Mouse (Mus musculus) CH12.LX (cell line): ENCODE results near the gene Tmem234. TPM values are rescaled to one million over a fixed set of nuclear protein-coding genes. Genes with fewer than 3 reads are reported as not detected.

ENCODE experiments used
- DNase-seq: peaks from one replicate; pipeline ENCODE4 v3.0.0-alpha.2; 2013; ENCODE audit errors: extremely low read depth
- H3K27ac ChIP-seq: 2 replicates; pipeline ENCODE4 v1.5.1; 2012; ENCODE audit warnings: low read depth, mild to moderate bottlenecking, control low read depth, moderate library complexity; ENCODE audit not compliant: insufficient read depth
- H3K27me3 ChIP-seq: replicated peaks from 2 replicates; pipeline ENCODE3; 2012; ENCODE audit warnings: inconsistent platforms
- H3K36me3 ChIP-seq, 2 experiments: replicated peaks in 1 of 2; 2 replicates each; pipeline versions ENCODE3 to v1.6.1; 2012; ENCODE audit warnings: inconsistent platforms in 1 of 2, low read length in 1 of 2, mild to moderate bottlenecking in 1 of 2, mixed read lengths in 1 of 2, moderate library complexity in 1 of 2; ENCODE audit not compliant: control insufficient read depth in 1 of 2, insufficient read depth in 1 of 2
- H3K4me1 ChIP-seq, 2 experiments: 2 replicates each; pipeline ENCODE4 v1.6.1; 2012; ENCODE audit warnings: inconsistent platforms in 1 of 2, moderate library complexity in 1 of 2; ENCODE audit not compliant: insufficient read depth in 2 of 2, control insufficient read depth in 1 of 2
- H3K4me2 ChIP-seq: 2 replicates; pipeline ENCODE4 v1.6.1; 2012; ENCODE audit warnings: low read depth, mild to moderate bottlenecking, control low read depth; ENCODE audit not compliant: poor library complexity, insufficient read depth, severe bottlenecking
- H3K4me3 ChIP-seq, 3 experiments: fragments of 150-350 bp in 1 of 3; sonication (generic) in 1 of 3; replicated peaks in 1 of 3; 2 replicates each; pipeline versions ENCODE3 to v1.5.1; 2011 to 2012; ENCODE audit warnings: low read depth in 2 of 3, low read length in 2 of 3, mild to moderate bottlenecking in 2 of 3, moderate library complexity in 2 of 3, control low read depth in 1 of 3, improper control_type of control experiment in 1 of 3, inconsistent platforms in 1 of 3, mixed read lengths in 1 of 3; ENCODE audit not compliant: poor library complexity in 1 of 3
- H3K79me2 ChIP-seq: replicated peaks from 2 replicates; pipeline ENCODE4 v1.6.1; 2012; ENCODE audit warnings: mild to moderate bottlenecking, moderate library complexity; ENCODE audit not compliant: control insufficient read depth, poor library complexity, insufficient read depth, severe bottlenecking; ENCODE audit errors: extremely low read depth
- H3K9ac ChIP-seq: 2 replicates; pipeline ENCODE4 v1.6.1; 2012; ENCODE audit warnings: low read depth, mild to moderate bottlenecking, control low read depth, moderate library complexity; ENCODE audit not compliant: insufficient read depth
- H3K9me3 ChIP-seq: replicated peaks from 2 replicates; pipeline ENCODE3; 2012; ENCODE audit warnings: low read length, inconsistent platforms, mixed read lengths
- BHLHE40 ChIP-seq: IDR thresholded peaks from 2 replicates; pipeline ENCODE4 v1.6.1; 2011; ENCODE audit warnings: mild to moderate bottlenecking, low read depth, low read length, improper control_type of control experiment
- EP300 ChIP-seq: IDR thresholded peaks from 2 replicates; pipeline ENCODE4 v1.6.1; 2011; ENCODE audit warnings: low read length, improper control_type of control experiment
- ETS1 ChIP-seq: conservative IDR thresholded peaks from 2 replicates; pipeline ENCODE4 v1.6.1; 2012; ENCODE audit warnings: low read depth, mild to moderate bottlenecking, inconsistent platforms, low read length, improper control_type of control experiment, moderate library complexity
- HCFC1 ChIP-seq: IDR thresholded peaks from 2 replicates; pipeline ENCODE4 v1.6.1; 2012; ENCODE audit warnings: low read depth, mild to moderate bottlenecking, inconsistent platforms, low read length, improper control_type of control experiment
- IRF4 ChIP-seq: IDR thresholded peaks from 2 replicates; pipeline ENCODE4 v1.6.1; 2014; ENCODE audit warnings: low read depth, mild to moderate bottlenecking, inconsistent platforms, low read length, improper control_type of control experiment
- JUN ChIP-seq: IDR thresholded peaks from 2 replicates; pipeline ENCODE4 v1.6.1; 2011; ENCODE audit warnings: low read depth, mild to moderate bottlenecking, low read length, improper control_type of control experiment, moderate library complexity; ENCODE audit not compliant: insufficient read depth
- MEF2A ChIP-seq: IDR thresholded peaks from 2 replicates; pipeline ENCODE4 v1.6.1; 2014; ENCODE audit warnings: low read depth, mild to moderate bottlenecking, inconsistent platforms, low read length, improper control_type of control experiment, borderline replicate concordance
- MYC ChIP-seq: IDR thresholded peaks from 2 replicates; pipeline ENCODE4 v1.6.1; 2011; ENCODE audit warnings: low read depth, mild to moderate bottlenecking, improper control_type of control experiment, low read length
- NRF1 ChIP-seq: IDR thresholded peaks from 2 replicates; pipeline ENCODE4 v1.6.1; 2014; ENCODE audit warnings: low read depth, mild to moderate bottlenecking, inconsistent platforms, low read length, improper control_type of control experiment, moderate library complexity
- PAX5 ChIP-seq: IDR thresholded peaks from 2 replicates; pipeline ENCODE4 v1.6.1; 2012; ENCODE audit warnings: low read length, inconsistent platforms, mixed read lengths
- POLR2AphosphoS2 ChIP-seq: IDR thresholded peaks from 2 replicates; pipeline ENCODE4 v1.6.1; 2011; ENCODE audit warnings: low read depth, low read length, improper control_type of control experiment
- SIN3A ChIP-seq: IDR thresholded peaks from 2 replicates; pipeline ENCODE4 v1.6.1; 2012; ENCODE audit warnings: low read length, improper control_type of control experiment, inconsistent platforms
- UBTF ChIP-seq: IDR thresholded peaks from 2 replicates; pipeline ENCODE4 v1.6.1; 2012; ENCODE audit warnings: low read depth, mild to moderate bottlenecking, inconsistent platforms, low read length, improper control_type of control experiment, moderate library complexity
- USF2 ChIP-seq: conservative IDR thresholded peaks from 2 replicates; pipeline ENCODE4 v1.6.1; 2011; ENCODE audit warnings: low read depth, low read length, improper control_type of control experiment
- ZKSCAN1 ChIP-seq: IDR thresholded peaks from 2 replicates; pipeline ENCODE4 v1.6.1; 2012; ENCODE audit warnings: low read depth, inconsistent platforms, low read length, improper control_type of control experiment, borderline replicate concordance
- dilution Hi-C: fragments of 300-500 bp; cut with MboI; formaldehyde crosslinking; loops from 2 replicates; pipeline ENCODE4 v1.14.3; 2020; ENCODE audit warnings: low sequenced_read_pairs; ENCODE audit not compliant: extremely low pct_unique_long_range_greater_than_20kb, extremely low pct_ligation_motif_present
- in situ Hi-C: fragments of 300-500 bp; cut with MboI; formaldehyde crosslinking; loops from 3 replicates; pipeline ENCODE4 v1.14.3; 2019; ENCODE audit warnings: low sequenced_read_pairs, low pct_ligation_motif_present, low pct_unique_long_range_greater_than_20kb, mixed read lengths
- polyA plus RNA-seq: library from polyadenylated mRNA; unstranded; fragments of >175 nt; gene quantifications from 2 replicates; pipeline ENCODE4 v1.2.1, GENCODE M21; 2012; ENCODE audit warnings: low read depth; ENCODE audit not compliant: insufficient read length
- total RNA-seq, 2 experiments: library from RNA; depleted of rRNA; stranded (reverse); fragments of 300-350 nt in 1 of 2; fragments of >200 nt in 1 of 2; gene quantifications; 2 replicates each; pipeline ENCODE4 v1.2.3; 2012 to 2014

The Tmem234 gene
- total and polyA plus RNA-seq, 3 experiments, result 97.6 to 113 (median 111) TPM

GRCm38 (mm10) chr4:129609139-129609631 lies 8.7 kb downstream of the Tmem234 start:
- H3K79me2 ChIP-seq, result no peaks in the 10 kb centered on the region
- H3K4me1 ChIP-seq, result peaks cover 6 to 49% of the 10 kb centered on the region in 2 experiments
- in situ Hi-C loops (loop anchor here (5.0 to 25.0 kb wide), 2 partner anchors 57 to 247 kb away; no protein-coding TSS in a partner anchor), dilution Hi-C loops (no loop called here)
- H3K36me3 ChIP-seq, result peaks cover 44 to 81% of the 10 kb centered on the region in 2 experiments
- peak overlapping the region in 1 of 3 experiments; percentile 19 for H3K4me3 ChIP-seq
- no peak for TF ChIP-seq SIN3A
- no peak for TF ChIP-seq UBTF
- peak; percentile 49 for TF ChIP-seq ETS1
- TF ChIP-seq MYC, result no peak
- TF ChIP-seq MEF2A, result peak; percentile 9; the same call in 1 of the 2 replicates
- TF ChIP-seq HCFC1, result no peak
- peak; percentile 35; the same call in 1 of the 2 replicates for TF ChIP-seq IRF4
- no peak for TF ChIP-seq NRF1
- 0 out of 2 replicates have a peak, but pooled peaks have one; percentile 4 for TF ChIP-seq POLR2AphosphoS2
- TF ChIP-seq PAX5, result no peak
- H3K27ac ChIP-seq, result peak overlapping the region; percentile 33
- no peaks in the 10 kb centered on the region for H3K9me3 ChIP-seq
- peak; percentile 64 for DNase-seq
- no peaks in the 10 kb centered on the region for H3K27me3 ChIP-seq
- H3K9ac ChIP-seq, result no peak overlapping the region
- no peak overlapping the region for H3K4me2 ChIP-seq

DNA sequence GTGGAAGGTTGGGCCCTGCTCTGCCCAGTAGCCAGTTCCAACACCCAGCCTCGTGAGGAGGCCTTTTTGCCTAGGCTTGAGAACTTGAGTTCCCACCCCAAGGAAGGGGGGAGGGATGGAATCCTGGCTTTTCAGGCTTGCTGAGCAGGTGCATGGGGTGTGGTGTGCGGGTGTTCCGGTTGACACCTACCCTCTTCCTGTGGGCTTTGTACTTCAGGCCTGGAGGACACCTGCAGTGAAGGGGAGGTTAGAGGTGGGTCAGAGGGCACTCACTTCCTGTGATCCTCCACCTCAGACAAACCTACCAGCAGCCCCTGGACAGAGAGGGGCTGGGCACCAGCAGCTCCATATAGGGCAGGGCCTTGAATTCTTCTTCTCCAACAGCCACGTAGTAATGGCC lies 9.6 kb downstream of the Tmem234 start:
- Histone ChIP-seq H3K4me1 (peaks cover 6 to 49% of the 10 kb centered on the region in 2 experiments), H3K9me3 (no peaks in the 10 kb centered on the region), H3K36me3 (peaks cover 36 to 80% of the 10 kb centered on the region in 2 experiments), H3K4me2 (no peak overlapping the region), H3K4me3 (no peak overlapping the region), H3K27ac (0 out of 2 replicates have a peak overlapping the region, but pooled peaks have one; percentile 33), H3K27me3 (no peaks in the 10 kb centered on the region), H3K79me2 (no peaks in the 10 kb centered on the region), H3K9ac (no peak overlapping the region)
- dilution Hi-C loops (no loop called here), in situ Hi-C loops (loop anchor here (25.0 kb wide), 1 partner anchor 248 kb away; no protein-coding TSS in a partner anchor)
- no peak for DNase-seq
- no peak for TF ChIP-seq HCFC1
- TF ChIP-seq POLR2AphosphoS2, result peak; percentile 19; the same call in 1 of the 2 replicates
- no peak for TF ChIP-seq USF2
- no peak for TF ChIP-seq EP300

DNA sequence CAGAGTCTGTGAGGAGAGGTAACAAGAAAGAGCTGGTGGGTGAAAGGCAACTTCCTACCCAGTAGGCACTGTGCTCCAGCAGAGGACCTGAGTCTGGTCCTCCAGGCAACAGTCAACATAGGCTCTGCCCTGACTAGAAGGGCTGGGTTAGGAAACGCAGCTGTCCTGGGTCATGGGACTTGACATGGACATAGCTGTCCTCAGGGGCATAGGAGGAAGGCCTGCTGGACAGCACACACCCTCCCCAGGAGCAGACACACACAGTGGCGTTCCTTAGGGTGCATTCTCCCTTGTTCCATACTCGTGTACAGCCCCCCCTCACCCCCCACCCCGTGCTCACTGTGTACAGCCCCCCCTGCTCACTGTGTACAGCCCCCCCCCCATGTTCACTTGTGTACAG lies 10.0 kb downstream of the Tmem234 start:
- DNase-seq, result no peak
- no peaks in the 10 kb centered on the region for H3K9me3 ChIP-seq
- peaks cover 34 to 77% of the 10 kb centered on the region in 2 experiments for H3K36me3 ChIP-seq
- H3K4me3 ChIP-seq, result no peak overlapping the region
- H3K4me2 ChIP-seq, result no peak overlapping the region
- TF ChIP-seq ZKSCAN1 (no peak), POLR2AphosphoS2 (0 out of 2 replicates have a peak, but pooled peaks have one; percentile 3), BHLHE40 (no peak), SIN3A (no peak), JUN (no peak), HCFC1 (no peak)
- TF ChIP-seq, all 38 proteins: peak for 1
- H3K27me3 ChIP-seq, result no peaks in the 10 kb centered on the region
- in situ Hi-C loops, result loop anchor here (25.0 kb wide), 1 partner anchor 248 kb away; no protein-coding TSS in a partner anchor
- H3K79me2 ChIP-seq, result no peaks in the 10 kb centered on the region
- peaks cover 6 to 49% of the 10 kb centered on the region in 2 experiments for H3K4me1 ChIP-seq
- dilution Hi-C loops, result no loop called here
- no peak overlapping the region for H3K9ac ChIP-seq
- no peak overlapping the region for H3K27ac ChIP-seq
